Mouse (Mus musculus) intestine, embryonic 14.5 days (tissue): Measurements from ENCODE around the gene Olfml1. TPM values are rescaled to one million over a fixed set of nuclear protein-coding genes. Genes with fewer than 3 reads are reported as not detected.

Source experiments
- ATAC-seq: fragments of 200-750 bp; cut with Nextera tagmentation; replicated peaks from 2 replicates; pipeline ENCODE4 v1.8.0; 2017; ENCODE audit warnings: low read depth, moderate number of reproducible peaks, moderate TSS enrichment, moderate library complexity; ENCODE audit not compliant: low FRiP score, low TSS enrichment
- DNase-seq: peaks from one replicate; pipeline ENCODE4 v3.0.0-alpha.2; 2018; ENCODE audit warnings: low spot score
- H3K27ac ChIP-seq: fragments of 300-500 bp; sonication (generic); 2 replicates; pipeline ENCODE4 v1.5.1; 2014; ENCODE audit warnings: low read depth, mild to moderate bottlenecking, control low read depth
- H3K27me3 ChIP-seq: fragments of 300-500 bp; sonication (generic); replicated peaks from 2 replicates; pipeline ENCODE4 v1.6.1; 2014; ENCODE audit warnings: low read length, control low read depth; ENCODE audit not compliant: control insufficient read depth, insufficient read depth
- H3K36me3 ChIP-seq: fragments of 300-500 bp; sonication (generic); 2 replicates; pipeline ENCODE4 v1.6.1; 2014; ENCODE audit warnings: low read length, control low read depth; ENCODE audit not compliant: control insufficient read depth, insufficient read depth
- H3K4me1 ChIP-seq: fragments of 300-500 bp; sonication (generic); replicated peaks from 2 replicates; pipeline ENCODE4 v1.6.1; 2014; ENCODE audit warnings: low read length, control low read depth, mixed read lengths; ENCODE audit not compliant: control insufficient read depth, insufficient read depth
- H3K4me2 ChIP-seq: fragments of 300-500 bp; sonication (generic); 2 replicates; pipeline ENCODE4 v1.6.1; 2014; ENCODE audit warnings: low read length
- H3K4me3 ChIP-seq: fragments of 300-500 bp; sonication (generic); 2 replicates; pipeline ENCODE4 v1.5.1; 2014; ENCODE audit warnings: low read depth, low read length, control low read depth, mixed read lengths
- H3K9ac ChIP-seq: fragments of 300-500 bp; sonication (generic); 2 replicates; pipeline ENCODE4 v1.6.1; 2014; ENCODE audit warnings: mild to moderate bottlenecking, low read length
- H3K9me3 ChIP-seq: fragments of 300-500 bp; sonication (generic); 2 replicates; pipeline ENCODE4 v1.6.1; 2016; ENCODE audit warnings: low read length, control low read depth; ENCODE audit not compliant: control insufficient read depth
- WGBS: fragments of 180-500 bp; shearing (Covaris S2); extraction: QIAGEN DNeasy Blood & Tissue Kit; methylation state at CpG from one replicate; pipeline ENCODE4 v1.1.7; 2014; 5-methylcytosine and 5-hydroxymethylcytosine counted together
- polyA plus RNA-seq: library from polyadenylated mRNA; unstranded; fragments of >200 nt; fragmentation: Nextera tagmentation; extraction: Ambion mirVana; gene quantifications from 2 replicates; pipeline ENCODE4 v1.2.1, GENCODE M21; 2014

The Olfml1 gene
- polyA plus RNA-seq, 1 experiment from 2014 or later, result 18.6 TPM

DNA sequence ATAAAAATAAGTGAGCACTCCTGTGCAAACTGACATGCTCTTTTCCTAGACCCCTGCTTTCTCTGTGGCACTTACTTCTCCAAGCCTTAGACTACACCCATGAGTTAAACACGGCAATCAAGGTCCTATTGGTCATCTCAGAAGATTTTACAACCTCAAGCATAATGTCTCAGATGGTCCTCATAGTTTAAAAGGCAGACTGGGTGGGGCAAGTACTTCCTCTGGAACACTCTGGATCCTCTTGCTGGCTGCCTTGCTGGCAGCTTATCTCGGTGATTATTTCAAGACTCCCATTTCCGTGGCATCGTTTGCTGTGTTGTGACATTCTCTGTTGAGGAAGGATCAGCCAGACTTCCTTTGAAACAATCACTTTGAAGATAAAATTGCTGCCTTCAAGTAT is 27.2 kb upstream of the Olfml1 start:
- Histone ChIP-seq H3K9me3 (no peaks in the 10 kb centered on the region), H3K36me3 (no peaks in the 10 kb centered on the region), H3K4me1 (no peaks in the 10 kb centered on the region), H3K9ac (no peak overlapping the region), H3K27ac (no peak overlapping the region), H3K4me2 (no peak overlapping the region), H3K4me3 (no peak overlapping the region), H3K27me3 (no peaks in the 10 kb centered on the region)
- DNase-seq (no peak), ATAC-seq (no peak)
- WGBS, result 31% methylated on average over 4 of the region's 4 CpGs

- Histone ChIP-seq H3K27ac (no peak overlapping the region), H3K9ac (no peak overlapping the region), H3K27me3 (no peaks in the 10 kb centered on the region), H3K36me3 (no peaks in the 10 kb centered on the region), H3K4me2 (no peak overlapping the region), H3K9me3 (no peaks in the 10 kb centered on the region), H3K4me3 (no peak overlapping the region), H3K4me1 (no peaks in the 10 kb centered on the region)
- WGBS, result 62% methylated on average over 1 of the region's 1 CpGs
- ATAC-seq (no peak), DNase-seq (no peak)
Measured at GRCm38 (mm10) chr7:107545011-107545410, 22.2 kb upstream of the Olfml1 start.

DNA sequence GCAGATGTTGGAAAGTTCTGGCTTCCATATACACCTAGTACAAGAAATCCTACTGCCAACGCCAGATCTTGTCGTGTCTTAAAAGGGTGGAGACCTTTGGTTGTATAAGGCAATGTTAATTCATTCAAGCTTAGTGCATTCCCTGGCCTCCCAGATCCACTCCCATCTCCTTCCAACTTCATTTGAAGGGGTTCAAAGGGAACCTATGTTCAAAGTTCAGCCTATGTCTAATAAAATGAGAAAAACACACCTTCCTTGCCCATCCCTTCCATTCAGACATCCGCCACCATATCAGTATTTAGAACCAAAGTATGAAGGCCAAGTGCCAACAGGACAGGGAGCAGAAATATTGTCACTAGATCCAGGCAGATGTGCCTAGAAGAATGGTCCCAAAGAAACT is 19.4 kb upstream of the Olfml1 start:
- Histone ChIP-seq H3K9ac (no peak overlapping the region), H3K9me3 (no peaks in the 10 kb centered on the region), H3K4me3 (no peak overlapping the region), H3K4me1 (no peaks in the 10 kb centered on the region), H3K27me3 (no peaks in the 10 kb centered on the region), H3K36me3 (no peaks in the 10 kb centered on the region), H3K4me2 (no peak overlapping the region), H3K27ac (no peak overlapping the region)
- ATAC-seq (no peak), DNase-seq (no peak)
- WGBS, result 88% methylated on average over 3 of the region's 3 CpGs

DNA sequence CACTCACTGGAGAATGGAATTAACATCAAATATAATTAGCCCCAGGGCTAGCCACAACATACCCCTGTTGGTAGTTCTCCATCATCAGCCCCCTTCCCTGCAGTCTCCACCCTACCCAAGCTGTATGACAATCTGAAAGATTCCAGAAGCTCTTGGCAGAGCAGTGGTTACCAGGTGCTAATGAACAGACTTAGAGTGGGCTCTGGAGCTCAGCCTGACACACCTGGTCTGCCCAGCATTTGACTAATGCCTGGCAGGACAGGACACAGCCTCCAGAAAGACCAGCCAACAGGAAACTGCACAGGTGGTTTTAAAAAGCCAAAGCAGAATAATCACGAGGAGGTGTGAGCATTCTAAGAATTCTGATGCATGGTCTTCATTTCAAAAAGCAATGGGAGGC is 13.8 kb upstream of the Olfml1 start:
- 55% methylated on average over 1 of the region's 1 CpGs for WGBS
- Histone ChIP-seq H3K4me2 (no peak overlapping the region), H3K27me3 (no peaks in the 10 kb centered on the region), H3K4me1 (no peaks in the 10 kb centered on the region), H3K36me3 (no peaks in the 10 kb centered on the region), H3K27ac (no peak overlapping the region), H3K9me3 (no peaks in the 10 kb centered on the region), H3K9ac (no peak overlapping the region), H3K4me3 (no peak overlapping the region)
- DNase-seq (no peak), ATAC-seq (no peak)

- H3K27ac ChIP-seq, result no peak overlapping the region
- H3K4me1 ChIP-seq, result no peaks in the 10 kb centered on the region
- no peaks in the 10 kb centered on the region for H3K36me3 ChIP-seq
- H3K27me3 ChIP-seq, result no peaks in the 10 kb centered on the region
- no peak for ATAC-seq
- H3K4me2 ChIP-seq, result no peak overlapping the region
- 92% methylated on average over 3 of the region's 3 CpGs for WGBS
- DNase-seq, result no peak
- no peaks in the 10 kb centered on the region for H3K9me3 ChIP-seq
- H3K4me3 ChIP-seq, result no peak overlapping the region
- no peak overlapping the region for H3K9ac ChIP-seq
Measured at GRCm38 (mm10) chr7:107555906-107556305, 11.3 kb upstream of the Olfml1 start.

DNA sequence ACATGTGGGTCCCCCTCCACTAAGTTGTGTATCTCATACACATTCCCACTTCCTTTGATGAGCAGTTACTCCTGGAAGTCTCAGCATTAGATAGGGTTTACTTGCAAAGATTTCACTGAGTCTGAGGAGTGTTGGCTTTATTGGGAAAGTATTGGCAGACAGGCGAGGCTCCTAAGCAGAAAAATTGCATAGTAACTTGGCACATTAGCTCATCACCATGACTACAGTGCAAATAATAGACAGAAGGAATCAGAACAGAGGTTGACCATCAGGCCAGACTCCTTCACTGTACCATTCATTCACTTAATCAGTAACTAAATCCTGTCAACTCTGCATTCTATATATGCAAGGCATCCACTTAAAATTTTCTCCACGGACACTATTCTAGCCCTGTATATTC is 6.6 kb upstream of the Olfml1 start:
- Histone ChIP-seq H3K27me3 (no peaks in the 10 kb centered on the region), H3K4me1 (no peaks in the 10 kb centered on the region), H3K4me2 (no peak overlapping the region), H3K9me3 (0 out of 2 replicates have a peak, but pooled peaks cover 2% of the 10 kb centered on the region), H3K27ac (no peak overlapping the region), H3K36me3 (no peaks in the 10 kb centered on the region), H3K4me3 (no peak overlapping the region), H3K9ac (no peak overlapping the region)
- WGBS, result 58% methylated on average over 2 of the region's 2 CpGs
- no peak for DNase-seq
- no peak for ATAC-seq

DNA sequence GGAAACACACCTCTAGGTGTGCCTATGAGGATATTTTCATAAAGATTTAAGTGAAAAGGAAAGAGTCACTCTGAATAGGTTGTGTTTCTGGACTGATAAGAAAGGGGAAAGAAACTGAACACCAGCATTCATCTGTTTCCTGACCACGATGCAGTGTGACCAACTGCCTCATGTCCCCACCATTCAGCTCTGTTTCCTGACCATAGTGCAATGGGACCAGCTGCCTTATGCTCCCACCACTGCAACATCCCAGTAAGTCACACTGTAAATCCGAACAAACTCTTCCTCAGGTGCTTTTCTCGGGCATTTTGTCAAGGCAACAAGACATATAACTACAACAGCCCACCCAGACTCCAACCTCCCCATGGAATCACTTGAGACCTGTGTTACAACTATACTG is 5.7 kb upstream of the Olfml1 start:
- Histone ChIP-seq H3K9me3 (0 out of 2 replicates have a peak, but pooled peaks cover 3% of the 10 kb centered on the region), H3K36me3 (no peaks in the 10 kb centered on the region), H3K27me3 (no peaks in the 10 kb centered on the region), H3K9ac (no peak overlapping the region), H3K4me3 (no peak overlapping the region), H3K4me1 (no peaks in the 10 kb centered on the region; the same call in 1 of the 2 replicates), H3K4me2 (no peak overlapping the region), H3K27ac (no peak overlapping the region)
- 74% methylated on average over 3 of the region's 3 CpGs for WGBS
- ATAC-seq (no peak), DNase-seq (no peak)

- DNase-seq (no peak), ATAC-seq (no peak)
- 0 out of 2 replicates have a peak, but pooled peaks cover 3% of the 10 kb centered on the region for H3K9me3 ChIP-seq
- no peak overlapping the region for H3K4me3 ChIP-seq
- no peak overlapping the region for H3K9ac ChIP-seq
- no peaks in the 10 kb centered on the region; the same call in 1 of the 2 replicates for H3K4me1 ChIP-seq
- H3K27me3 ChIP-seq, result no peaks in the 10 kb centered on the region
- H3K4me2 ChIP-seq, result no peak overlapping the region
- H3K27ac ChIP-seq, result no peak overlapping the region
- WGBS, result 24% methylated on average over 2 of the region's 2 CpGs
- no peaks in the 10 kb centered on the region for H3K36me3 ChIP-seq
Measured at GRCm38 (mm10) chr7:107563727-107564126, 3.5 kb upstream of the Olfml1 start.

DNA sequence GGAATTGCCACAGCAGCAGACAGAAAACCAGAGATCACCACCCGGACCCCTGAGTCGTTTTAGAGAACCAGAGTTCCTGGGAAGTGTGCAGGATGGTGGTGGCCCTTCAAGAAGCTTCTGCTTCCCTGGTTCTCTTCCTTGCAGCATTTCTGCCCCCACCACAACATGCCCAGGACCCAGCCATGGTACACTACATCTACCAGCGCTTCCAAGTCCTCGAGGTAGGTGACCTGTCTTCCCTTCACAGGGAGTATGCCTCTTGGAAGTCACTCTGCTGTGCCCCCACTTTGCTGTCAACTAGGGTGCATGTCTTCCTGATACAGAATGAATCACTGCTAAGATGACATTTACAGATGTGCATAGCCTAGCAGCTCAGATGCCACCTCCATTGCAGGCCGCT is 428 bp downstream of the Olfml1 start:
- WGBS, result 47% methylated on average over 5 of the region's 5 CpGs
- ATAC-seq (0 out of 2 replicates have a peak, but pooled peaks have one; percentile 12), DNase-seq (no peak)
- peak overlapping the region; percentile 43 for H3K4me3 ChIP-seq
- peak overlapping the region; percentile 53 for H3K4me2 ChIP-seq
- H3K27me3 ChIP-seq, result no peaks in the 10 kb centered on the region
- peak overlapping the region; percentile 27 for H3K9ac ChIP-seq
- no peaks in the 10 kb centered on the region; the same call in 1 of the 2 replicates for H3K4me1 ChIP-seq
- H3K9me3 ChIP-seq, result 0 out of 2 replicates have a peak, but pooled peaks cover 3% of the 10 kb centered on the region
- peak overlapping the region; percentile 87 for H3K27ac ChIP-seq
- H3K36me3 ChIP-seq, result peaks cover 12% of the 10 kb centered on the region; the same call in 1 of the 2 replicates
